Mouse (Mus musculus): ENCODE measurements around the gene Dlg5. TPM values are rescaled to one million over a fixed set of nuclear protein-coding genes. Genes with fewer than 3 reads are reported as not detected.

Dlg5 gene
- polyA plus RNA-seq, 1 experiment: 40.9 TPM

DNA sequence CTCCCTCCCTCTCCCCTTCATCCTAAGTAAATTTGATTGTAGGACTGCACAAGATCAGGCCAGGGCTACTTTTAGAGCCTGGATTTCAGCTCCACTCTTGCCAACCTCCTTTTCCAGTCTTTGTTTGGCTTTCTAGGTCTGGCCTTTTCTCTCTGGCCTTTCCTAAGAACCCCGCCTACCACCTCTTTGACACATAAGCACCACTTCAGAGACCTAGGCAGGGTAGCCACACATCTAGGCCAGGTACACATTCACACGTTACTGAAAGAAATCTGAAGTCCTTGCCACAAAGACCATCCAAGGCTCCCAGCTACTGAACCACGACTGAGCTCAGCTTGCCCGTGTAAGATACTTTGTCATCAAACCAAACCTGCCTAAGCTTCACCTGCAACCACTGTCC is 14.7 kb upstream of the Dlg5 start:
- no peak overlapping the region for H3K4me3 ChIP-seq (ENCODE audit: low read depth, low read length)
- no peaks in the 10 kb centered on the region for H3K27me3 ChIP-seq (ENCODE audit: control insufficient read depth, insufficient read depth, low read length, poor library complexity, severe bottlenecking)
- no peak overlapping the region for H3K9ac ChIP-seq (ENCODE audit: low read depth, poor library complexity, severe bottlenecking)
- no peak overlapping the region for H3K27ac ChIP-seq (ENCODE audit: insufficient read depth, low read length)
- H3K36me3 ChIP-seq (ENCODE audit: control insufficient read depth, insufficient read depth, low read length, poor library complexity, severe bottlenecking): no peaks in the 10 kb centered on the region
- H3K4me1 ChIP-seq (ENCODE audit: control insufficient read depth, insufficient read depth, low read length): no peaks in the 10 kb centered on the region
- TF ChIP-seq CTCF (IDR thresholded peaks at IDR 0.05; ENCODE audit: low read depth, low read length): no peak
- TF ChIP-seq EP300 (IDR thresholded peaks at IDR 0.05; ENCODE audit: insufficient read depth, low read depth, low read length): no peak
- TF ChIP-seq POLR2A (IDR thresholded peaks at IDR 0.05; ENCODE audit: insufficient read depth, low read length): no peak
- no peaks in the 10 kb centered on the region for H3K9me3 ChIP-seq (replicated peaks; ENCODE audit: control insufficient read depth, insufficient read depth, low read length, poor library complexity, severe bottlenecking)

DNA sequence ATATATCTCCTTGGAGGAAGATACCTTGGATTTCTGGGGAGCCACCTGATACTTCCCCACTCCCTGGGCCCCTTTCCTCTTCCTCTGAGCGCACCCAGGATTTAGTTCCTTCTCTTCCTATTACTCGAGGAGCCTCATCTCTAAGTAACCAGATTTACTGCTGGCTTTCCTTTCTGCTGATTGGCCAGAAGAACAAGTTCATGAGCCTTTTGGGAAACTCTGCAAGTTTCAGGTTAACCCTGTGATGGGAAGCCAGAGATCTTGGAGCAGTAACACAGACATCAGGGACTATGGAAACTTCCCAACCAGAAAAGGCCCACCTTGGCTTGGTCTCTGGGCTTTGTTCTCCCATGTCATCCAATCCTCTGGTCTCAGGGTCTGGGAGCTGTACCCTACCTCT is 10.2 kb upstream of the Dlg5 start:
- no peak overlapping the region for H3K4me3 ChIP-seq (ENCODE audit: low read depth, low read length)
- no peaks in the 10 kb centered on the region for H3K27me3 ChIP-seq (ENCODE audit: control insufficient read depth, insufficient read depth, low read length, poor library complexity, severe bottlenecking)
- no peak overlapping the region for H3K9ac ChIP-seq (ENCODE audit: low read depth, poor library complexity, severe bottlenecking)
- no peaks in the 10 kb centered on the region for H3K36me3 ChIP-seq (ENCODE audit: control insufficient read depth, insufficient read depth, low read length, poor library complexity, severe bottlenecking)
- no peak overlapping the region for H3K27ac ChIP-seq (ENCODE audit: insufficient read depth, low read length)
- TF ChIP-seq POLR2A (IDR thresholded peaks at IDR 0.05; ENCODE audit: insufficient read depth, low read length): no peak
- no peak for TF ChIP-seq EP300 (IDR thresholded peaks at IDR 0.05; ENCODE audit: insufficient read depth, low read depth, low read length)
- no peak for TF ChIP-seq CTCF (IDR thresholded peaks at IDR 0.05; ENCODE audit: low read depth, low read length)
- no peaks in the 10 kb centered on the region for H3K9me3 ChIP-seq (replicated peaks; ENCODE audit: control insufficient read depth, insufficient read depth, low read length, poor library complexity, severe bottlenecking)
- peaks cover 4% of the 10 kb centered on the region for H3K4me1 ChIP-seq (ENCODE audit: control insufficient read depth, insufficient read depth, low read length)

- Histone ChIP-seq H3K4me1 (ENCODE audit: control insufficient read depth, insufficient read depth, low read length) (peaks cover 4% of the 10 kb centered on the region), H3K27me3 (ENCODE audit: control insufficient read depth, insufficient read depth, low read length, poor library complexity, severe bottlenecking) (no peaks in the 10 kb centered on the region), H3K9ac (ENCODE audit: low read depth, poor library complexity, severe bottlenecking) (peak overlapping the region; percentile 23; the same call in 1 of the 2 replicates), H3K9me3 (replicated peaks; ENCODE audit: control insufficient read depth, insufficient read depth, low read length, poor library complexity, severe bottlenecking) (no peaks in the 10 kb centered on the region), H3K36me3 (ENCODE audit: control insufficient read depth, insufficient read depth, low read length, poor library complexity, severe bottlenecking) (no peaks in the 10 kb centered on the region), H3K27ac (ENCODE audit: insufficient read depth, low read length) (peak overlapping the region; percentile 97), H3K4me3 (ENCODE audit: low read depth, low read length) (no peak overlapping the region)
- TF ChIP-seq POLR2A (IDR thresholded peaks at IDR 0.05; ENCODE audit: insufficient read depth, low read length) (peak; percentile 8), EP300 (IDR thresholded peaks at IDR 0.05; ENCODE audit: insufficient read depth, low read depth, low read length) (peak; percentile 93), CTCF (IDR thresholded peaks at IDR 0.05; ENCODE audit: low read depth, low read length) (no peak)
Measured at GRCm38 (mm10) chr14:24253611-24254202, 8.0 kb upstream of the Dlg5 start.

GRCm38 (mm10) chr14:24251326-24251725 is 5.6 kb upstream of the Dlg5 start:
- H3K27me3 ChIP-seq (ENCODE audit: control insufficient read depth, insufficient read depth, low read length, poor library complexity, severe bottlenecking): no peaks in the 10 kb centered on the region
- H3K27ac ChIP-seq (ENCODE audit: insufficient read depth, low read length): no peak overlapping the region
- H3K9ac ChIP-seq (ENCODE audit: low read depth, poor library complexity, severe bottlenecking): no peak overlapping the region
- H3K9me3 ChIP-seq (replicated peaks; ENCODE audit: control insufficient read depth, insufficient read depth, low read length, poor library complexity, severe bottlenecking): no peaks in the 10 kb centered on the region
- H3K4me3 ChIP-seq (ENCODE audit: low read depth, low read length): no peak overlapping the region
- peaks cover 4% of the 10 kb centered on the region for H3K4me1 ChIP-seq (ENCODE audit: control insufficient read depth, insufficient read depth, low read length)
- TF ChIP-seq EP300 (IDR thresholded peaks at IDR 0.05; ENCODE audit: insufficient read depth, low read depth, low read length): no peak
- no peaks in the 10 kb centered on the region for H3K36me3 ChIP-seq (ENCODE audit: control insufficient read depth, insufficient read depth, low read length, poor library complexity, severe bottlenecking)

DNA sequence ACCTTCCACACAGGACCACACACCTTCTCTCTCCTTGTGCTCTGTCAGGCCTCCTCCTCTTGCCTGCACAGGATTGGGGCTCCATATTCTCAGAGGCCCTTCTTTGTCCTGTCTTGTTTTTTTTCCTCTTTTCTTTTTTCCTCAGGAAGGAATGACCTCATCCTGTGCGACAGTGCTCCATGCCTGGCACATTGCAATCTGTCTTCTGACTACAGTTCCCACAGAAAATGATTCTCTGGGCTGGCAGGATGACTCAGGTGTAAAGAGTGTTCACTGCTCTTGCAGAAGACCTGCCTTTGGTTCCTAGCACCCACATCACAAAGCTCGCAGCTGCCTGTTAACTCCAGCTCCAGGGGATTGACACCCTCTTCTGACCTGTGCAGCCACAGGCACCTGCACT is 4.2 kb upstream of the Dlg5 start:
- TF ChIP-seq CTCF (IDR thresholded peaks at IDR 0.05; ENCODE audit: low read depth, low read length) (no peak), POLR2A (IDR thresholded peaks at IDR 0.05; ENCODE audit: insufficient read depth, low read length) (no peak), EP300 (IDR thresholded peaks at IDR 0.05; ENCODE audit: insufficient read depth, low read depth, low read length) (no peak)
- H3K27ac ChIP-seq (ENCODE audit: insufficient read depth, low read length): no peak overlapping the region
- H3K9ac ChIP-seq (ENCODE audit: low read depth, poor library complexity, severe bottlenecking): no peak overlapping the region
- H3K27me3 ChIP-seq (ENCODE audit: control insufficient read depth, insufficient read depth, low read length, poor library complexity, severe bottlenecking): no peaks in the 10 kb centered on the region
- no peaks in the 10 kb centered on the region for H3K36me3 ChIP-seq (ENCODE audit: control insufficient read depth, insufficient read depth, low read length, poor library complexity, severe bottlenecking)
- no peak overlapping the region for H3K4me3 ChIP-seq (ENCODE audit: low read depth, low read length)
- H3K9me3 ChIP-seq (replicated peaks; ENCODE audit: control insufficient read depth, insufficient read depth, low read length, poor library complexity, severe bottlenecking): no peaks in the 10 kb centered on the region
- H3K4me1 ChIP-seq (ENCODE audit: control insufficient read depth, insufficient read depth, low read length): peaks cover 2% of the 10 kb centered on the region

DNA sequence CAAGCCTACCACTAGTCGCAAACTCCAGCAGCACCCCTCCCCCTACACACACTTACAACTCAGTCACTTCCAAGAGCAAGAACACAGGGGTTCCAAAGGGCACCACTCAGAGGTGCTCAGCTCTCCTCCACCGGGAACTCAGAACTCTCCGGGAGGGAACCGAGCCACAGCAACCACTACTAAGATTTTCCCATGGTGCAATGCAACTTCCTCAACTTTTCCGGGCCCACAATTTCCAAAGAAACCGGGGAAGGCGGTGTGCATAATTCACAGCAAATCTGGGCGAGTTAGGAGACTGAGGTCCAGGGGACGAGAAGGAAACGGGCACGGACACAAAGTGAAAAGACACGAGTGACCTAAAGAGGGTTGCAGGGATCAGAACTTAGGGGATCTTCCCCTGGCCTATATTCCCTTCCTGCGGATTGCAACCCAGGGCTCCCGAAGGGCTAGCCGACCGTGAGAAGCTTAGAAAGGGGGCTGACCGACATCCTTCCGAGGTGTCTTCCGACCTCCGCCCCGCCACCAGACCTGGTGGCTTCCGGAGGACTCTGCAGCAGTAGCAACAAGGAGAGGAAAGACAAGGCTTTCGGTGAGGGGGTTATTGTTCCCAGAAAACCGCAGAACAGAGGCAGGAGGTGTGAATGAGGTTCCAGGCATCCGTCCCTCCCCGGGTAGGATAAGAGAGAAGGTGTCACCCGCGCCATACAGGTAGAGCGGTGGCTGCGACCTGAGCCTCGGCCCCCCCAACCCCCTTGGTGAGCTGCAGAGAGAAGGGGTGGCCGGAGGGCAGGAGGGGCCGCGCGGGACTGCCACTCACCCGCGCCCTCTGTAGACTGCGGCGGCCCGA is 1.2 kb downstream of the Dlg5 start:
- Histone ChIP-seq H3K27ac (ENCODE audit: insufficient read depth, low read length) (peak overlapping the region; percentile 36; the same call in 1 of the 2 replicates), H3K36me3 (ENCODE audit: control insufficient read depth, insufficient read depth, low read length, poor library complexity, severe bottlenecking) (no peaks in the 10 kb centered on the region)
- no peak for TF ChIP-seq EP300 (IDR thresholded peaks at IDR 0.05; ENCODE audit: insufficient read depth, low read depth, low read length)
- no peak for TF ChIP-seq CTCF (IDR thresholded peaks at IDR 0.05; ENCODE audit: low read depth, low read length)
- TF ChIP-seq POLR2A (IDR thresholded peaks at IDR 0.05; ENCODE audit: insufficient read depth, low read length): no peak

More for the DNA sequence above, 1.2 kb downstream of the Dlg5 start:
- H3K9ac ChIP-seq (ENCODE audit: low read depth, poor library complexity, severe bottlenecking): peak overlapping the region; percentile 97
- no peaks in the 10 kb centered on the region for H3K27me3 ChIP-seq (ENCODE audit: control insufficient read depth, insufficient read depth, low read length, poor library complexity, severe bottlenecking)
- peak overlapping the region; percentile 93 for H3K4me3 ChIP-seq (ENCODE audit: low read depth, low read length)
- no peaks in the 10 kb centered on the region for H3K9me3 ChIP-seq (replicated peaks; ENCODE audit: control insufficient read depth, insufficient read depth, low read length, poor library complexity, severe bottlenecking)
- H3K4me1 ChIP-seq (ENCODE audit: control insufficient read depth, insufficient read depth, low read length): no peaks in the 10 kb centered on the region

All from ES-Bruce4 (cell line).